Mouse (Mus musculus) forebrain, embryonic 14.5 days (tissue): ENCODE measurements around the gene Pabpc6. TPM values are rescaled to one million over a fixed set of nuclear protein-coding genes. Genes with fewer than 3 reads are reported as not detected.
A peak's percentile ranks its signal among the peaks of the same experiment; 100 is the strongest.

Experiments used
- ATAC-seq: fragments of 200-750 bp; cut with Nextera tagmentation; 2 replicates; pipeline ENCODE4 v1.8.0; 2017; ENCODE audit warnings: mild to moderate bottlenecking, moderate library complexity
- DNase-seq: peaks from one replicate; pipeline ENCODE4 v3.0.0-alpha.2; 2015; ENCODE audit warnings: low spot score
- H3K27ac ChIP-seq: fragments of 300-500 bp; sonication (generic); 2 replicates; pipeline ENCODE4 v1.5.1; 2014; ENCODE audit warnings: low read depth, mild to moderate bottlenecking, control low read depth, low read length, moderate library complexity
- H3K27me3 ChIP-seq: fragments of 300-500 bp; sonication (generic); replicated peaks from 2 replicates; pipeline ENCODE4 v1.6.1; 2014; ENCODE audit warnings: low read length, control low read depth, mixed read lengths; ENCODE audit not compliant: control insufficient read depth, insufficient read depth
- H3K36me3 ChIP-seq: fragments of 300-500 bp; sonication (generic); 2 replicates; pipeline ENCODE4 v1.6.1; 2014; ENCODE audit warnings: low read length, control low read depth; ENCODE audit not compliant: control insufficient read depth, insufficient read depth
- H3K4me1 ChIP-seq: fragments of 300-500 bp; sonication (generic); 2 replicates; pipeline ENCODE4 v1.6.1; 2014; ENCODE audit warnings: antibody characterized with exemption, low read length, control low read depth; ENCODE audit not compliant: control insufficient read depth, insufficient read depth
- H3K4me2 ChIP-seq: fragments of 300-500 bp; sonication (generic); 2 replicates; pipeline ENCODE4 v1.6.1; 2014; ENCODE audit warnings: mild to moderate bottlenecking, control low read depth, low read length
- H3K4me3 ChIP-seq: fragments of 300-500 bp; sonication (generic); 2 replicates; pipeline ENCODE4 v1.5.1; 2014; ENCODE audit warnings: low read depth, low read length, control low read depth
- H3K9ac ChIP-seq: fragments of 300-500 bp; sonication (generic); 2 replicates; pipeline ENCODE4 v1.6.1; 2014; ENCODE audit warnings: mild to moderate bottlenecking, low read length, control low read depth, moderate library complexity
- H3K9me3 ChIP-seq: fragments of 300-500 bp; sonication (generic); replicated peaks from 2 replicates; pipeline ENCODE4 v1.6.1; 2016; ENCODE audit warnings: low read length, control low read depth, mixed read lengths; ENCODE audit not compliant: control insufficient read depth
- WGBS: fragments of 180-500 bp; shearing (Covaris S2); extraction: QIAGEN DNeasy Blood & Tissue Kit; methylation state at CpG from one replicate; pipeline ENCODE4 v1.1.7; 2014; 5-methylcytosine and 5-hydroxymethylcytosine counted together
- polyA plus RNA-seq: library from polyadenylated mRNA; unstranded; fragments of >200 nt; fragmentation: Nextera tagmentation; extraction: Ambion mirVana; gene quantifications from 2 replicates; pipeline ENCODE4 v1.2.1, GENCODE M21; 2014

The Pabpc6 gene
- polyA plus RNA-seq, 1 experiment from 2014 or later, result not detected

GRCm38 (mm10) chr17:9667955-9668354, 1.6 kb downstream of the Pabpc6 start:
- no peak overlapping the region for H3K9ac ChIP-seq
- 94% methylated on average over 9 of the region's 9 CpGs for WGBS
- ATAC-seq (no peak), DNase-seq (no peak)
- no peak overlapping the region for H3K4me2 ChIP-seq
- H3K9me3 ChIP-seq, result no peaks in the 10 kb centered on the region
- H3K4me1 ChIP-seq, result no peaks in the 10 kb centered on the region
- H3K36me3 ChIP-seq, result no peaks in the 10 kb centered on the region
- no peaks in the 10 kb centered on the region for H3K27me3 ChIP-seq
- no peak overlapping the region for H3K27ac ChIP-seq
- no peak overlapping the region for H3K4me3 ChIP-seq

- H3K4me3 ChIP-seq, result no peak overlapping the region
- H3K36me3 ChIP-seq, result no peaks in the 10 kb centered on the region
- no peak overlapping the region for H3K9ac ChIP-seq
- DNase-seq, result no peak
- H3K27me3 ChIP-seq, result no peaks in the 10 kb centered on the region
- no peaks in the 10 kb centered on the region for H3K4me1 ChIP-seq
- WGBS, result 89% methylated on average over 5 of the region's 5 CpGs
- ATAC-seq, result no peak
- no peak overlapping the region for H3K27ac ChIP-seq
- H3K9me3 ChIP-seq, result no peaks in the 10 kb centered on the region
- no peak overlapping the region for H3K4me2 ChIP-seq
Observed at GRCm38 (mm10) chr17:9658651-9659050, 10.9 kb downstream of the Pabpc6 start.

DNA sequence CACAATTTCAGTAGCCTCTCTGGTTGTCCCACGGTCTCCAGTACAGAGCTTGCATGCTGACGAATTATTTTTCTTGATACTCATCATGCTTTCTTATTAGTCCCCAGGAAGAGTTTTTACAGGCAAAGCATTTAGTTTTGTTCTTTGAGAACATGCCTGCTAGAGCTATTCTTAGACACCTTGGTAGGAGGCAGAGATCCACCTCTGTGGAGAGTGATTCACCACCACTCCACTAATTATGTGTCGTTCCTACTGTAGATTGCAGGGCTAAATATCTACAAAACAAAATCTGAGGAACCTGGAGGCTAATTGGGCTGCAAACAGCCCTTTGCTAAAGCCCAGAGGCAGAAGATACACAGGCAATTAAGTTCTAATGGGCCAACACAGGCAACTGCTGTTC, 15.4 kb downstream of the Pabpc6 start:
- Histone ChIP-seq H3K4me3 (no peak overlapping the region), H3K9ac (no peak overlapping the region), H3K9me3 (no peaks in the 10 kb centered on the region), H3K4me1 (no peaks in the 10 kb centered on the region), H3K4me2 (no peak overlapping the region), H3K27me3 (no peaks in the 10 kb centered on the region), H3K36me3 (no peaks in the 10 kb centered on the region), H3K27ac (no peak overlapping the region)
- WGBS, result 82% methylated on average over 3 of the region's 3 CpGs
- DNase-seq (no peak), ATAC-seq (no peak)

- Histone ChIP-seq H3K36me3 (no peaks in the 10 kb centered on the region), H3K4me2 (no peak overlapping the region), H3K9ac (no peak overlapping the region), H3K27me3 (no peaks in the 10 kb centered on the region), H3K27ac (no peak overlapping the region), H3K4me1 (0 out of 2 replicates have a peak, but pooled peaks cover 2% of the 10 kb centered on the region), H3K4me3 (no peak overlapping the region), H3K9me3 (no peaks in the 10 kb centered on the region)
- DNase-seq, result no peak
- WGBS, result 51% methylated on average over 4 of the region's 4 CpGs
- no peak for ATAC-seq
Observed at GRCm38 (mm10) chr17:9647644-9648043, 21.9 kb downstream of the Pabpc6 start.

DNA sequence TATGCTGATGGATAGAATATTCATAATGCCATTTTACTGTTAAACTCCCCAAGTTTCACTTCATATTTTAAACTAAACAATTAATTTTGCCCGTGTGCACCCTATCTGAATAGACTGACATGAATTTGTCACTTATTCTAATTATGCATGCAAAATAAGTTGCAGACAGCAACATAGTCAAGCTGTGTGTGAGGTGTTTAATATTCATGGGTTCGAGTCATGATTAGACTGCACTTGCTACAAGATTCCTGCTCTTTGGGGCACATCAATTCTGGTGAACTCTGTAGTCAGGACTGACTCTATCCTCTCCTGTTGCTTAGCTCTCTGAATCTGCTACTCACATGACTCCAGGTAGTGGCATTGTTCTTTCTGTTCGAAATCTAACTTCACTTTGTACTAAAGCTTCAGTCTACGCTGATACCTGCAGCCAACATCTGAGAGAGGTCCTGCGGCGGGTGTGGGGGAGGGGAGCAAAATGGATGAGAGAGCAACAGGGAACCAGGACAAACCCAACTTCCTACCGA, 25.8 kb downstream of the Pabpc6 start:
- no peaks in the 10 kb centered on the region for H3K9me3 ChIP-seq
- no peak overlapping the region for H3K27ac ChIP-seq
- 0 out of 2 replicates have a peak, but pooled peaks cover 2% of the 10 kb centered on the region for H3K4me1 ChIP-seq
- H3K4me3 ChIP-seq, result no peak overlapping the region
- 74% methylated on average over 7 of the region's 7 CpGs for WGBS
- ATAC-seq, result peak; percentile 32; the same call in 1 of the 2 replicates
- peak; percentile 39 for DNase-seq
- H3K9ac ChIP-seq, result no peak overlapping the region
- H3K27me3 ChIP-seq, result no peaks in the 10 kb centered on the region
- no peaks in the 10 kb centered on the region for H3K36me3 ChIP-seq
- no peak overlapping the region for H3K4me2 ChIP-seq

DNA sequence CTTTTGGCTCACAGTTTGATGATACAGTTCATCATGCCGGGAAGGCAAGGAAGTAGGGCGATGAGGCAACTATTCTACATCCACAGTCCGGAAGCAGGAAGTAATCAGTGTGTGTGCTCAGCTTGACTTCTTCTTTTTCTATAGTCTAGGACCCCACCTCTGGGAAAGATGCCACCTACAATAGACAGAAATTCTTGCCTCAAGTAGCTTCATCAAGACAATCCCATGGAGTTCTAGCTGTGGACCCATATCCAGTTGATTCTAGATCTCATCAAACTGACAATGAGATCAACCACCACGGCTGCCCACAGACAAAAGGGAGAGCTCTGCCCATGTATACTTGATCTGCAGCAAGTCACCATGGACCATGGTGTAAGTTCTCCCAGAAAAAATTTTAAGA, 32.5 kb downstream of the Pabpc6 start:
- Histone ChIP-seq H3K4me1 (0 out of 2 replicates have a peak, but pooled peaks cover 4% of the 10 kb centered on the region), H3K36me3 (no peaks in the 10 kb centered on the region), H3K27me3 (no peaks in the 10 kb centered on the region), H3K9me3 (no peaks in the 10 kb centered on the region), H3K9ac (no peak overlapping the region), H3K27ac (no peak overlapping the region), H3K4me3 (no peak overlapping the region), H3K4me2 (no peak overlapping the region)
- 92% methylated on average over 4 of the region's 4 CpGs for WGBS
- DNase-seq (no peak), ATAC-seq (no peak)

DNA sequence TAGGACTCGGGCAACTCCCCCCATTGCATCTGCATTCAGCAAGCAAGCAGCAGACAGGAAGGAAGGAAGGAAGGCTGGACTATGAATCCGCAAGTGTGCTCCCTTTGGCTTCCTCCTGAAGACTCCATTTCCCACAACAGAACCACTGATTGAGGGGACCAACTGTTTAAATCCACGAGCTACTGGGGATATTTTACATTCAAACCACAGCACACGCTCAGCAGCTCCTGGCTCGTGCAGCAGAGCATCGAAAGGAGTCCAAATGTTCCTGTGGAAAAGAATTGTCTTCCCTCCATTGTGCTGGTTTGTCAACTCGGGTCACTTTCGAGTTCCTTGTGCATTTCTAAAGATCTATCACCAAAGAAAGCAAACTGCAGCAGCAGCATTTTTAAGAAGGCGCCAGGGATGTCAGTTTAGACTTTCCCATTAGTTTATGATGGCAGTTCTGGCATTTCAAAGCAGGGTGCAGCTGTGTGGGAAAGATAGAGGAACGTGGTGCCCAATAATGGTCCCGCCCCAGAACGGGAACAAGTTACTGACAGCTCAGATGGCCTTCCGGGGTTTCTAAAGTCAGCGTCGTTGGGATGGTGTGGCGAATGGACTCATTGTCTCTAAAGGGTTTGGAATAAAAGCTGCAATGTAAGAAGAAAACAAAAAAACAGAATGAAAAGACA, 36.8 kb downstream of the Pabpc6 start:
- Histone ChIP-seq H3K4me2 (no peak overlapping the region), H3K4me1 (0 out of 2 replicates have a peak, but pooled peaks cover 5% of the 10 kb centered on the region), H3K4me3 (no peak overlapping the region), H3K27ac (no peak overlapping the region), H3K27me3 (no peaks in the 10 kb centered on the region), H3K9ac (no peak overlapping the region), H3K36me3 (no peaks in the 10 kb centered on the region), H3K9me3 (no peaks in the 10 kb centered on the region)
- WGBS, result 68% methylated on average over 16 of the region's 16 CpGs
- DNase-seq (peak; percentile 4), ATAC-seq (no peak)

- DNase-seq, result peak; percentile 59
Observed at GRCm38 (mm10) chr17:9632140-9632539, 37.4 kb downstream of the Pabpc6 start.

GRCm38 (mm10) chr17:9631081-9631480, 38.4 kb downstream of the Pabpc6 start:
- 48% methylated on average over 1 of the region's 1 CpGs for WGBS
- Histone ChIP-seq H3K4me2 (no peak overlapping the region), H3K9ac (no peak overlapping the region), H3K27me3 (no peaks in the 10 kb centered on the region), H3K9me3 (no peaks in the 10 kb centered on the region), H3K36me3 (no peaks in the 10 kb centered on the region), H3K27ac (no peak overlapping the region), H3K4me3 (no peak overlapping the region), H3K4me1 (0 out of 2 replicates have a peak, but pooled peaks cover 5% of the 10 kb centered on the region)
- peak; percentile 46; the same call in 1 of the 2 replicates for ATAC-seq
- peak; percentile 59 for DNase-seq

More at GRCm38 (mm10) chr17:9632140-9632539, 37.4 kb downstream of the Pabpc6 start:
- H3K27me3 ChIP-seq, result no peaks in the 10 kb centered on the region
- H3K9me3 ChIP-seq, result no peaks in the 10 kb centered on the region
- no peak for ATAC-seq
- H3K4me2 ChIP-seq, result no peak overlapping the region
- no peak overlapping the region for H3K4me3 ChIP-seq
- 0 out of 2 replicates have a peak, but pooled peaks cover 5% of the 10 kb centered on the region for H3K4me1 ChIP-seq
- no peak overlapping the region for H3K27ac ChIP-seq
- H3K9ac ChIP-seq, result no peak overlapping the region
- no peaks in the 10 kb centered on the region for H3K36me3 ChIP-seq
- 35% methylated on average over 5 of the region's 5 CpGs for whole genome bisulfite sequencing
